Mouse (Mus musculus) urinary bladder, postnatal 10 days (tissue): ENCODE measurements around the gene Ppfia1.

Experiments used
- DNase-seq: peaks from one replicate; pipeline ENCODE4 v3.0.0; 2022; ENCODE audit warnings: low spot score

Gene Ppfia1

GRCm38 (mm10) chr7:144489067-144489774 lies 64.3 kb downstream of the Ppfia1 start:
- DNase-seq, result no peak

DNA sequence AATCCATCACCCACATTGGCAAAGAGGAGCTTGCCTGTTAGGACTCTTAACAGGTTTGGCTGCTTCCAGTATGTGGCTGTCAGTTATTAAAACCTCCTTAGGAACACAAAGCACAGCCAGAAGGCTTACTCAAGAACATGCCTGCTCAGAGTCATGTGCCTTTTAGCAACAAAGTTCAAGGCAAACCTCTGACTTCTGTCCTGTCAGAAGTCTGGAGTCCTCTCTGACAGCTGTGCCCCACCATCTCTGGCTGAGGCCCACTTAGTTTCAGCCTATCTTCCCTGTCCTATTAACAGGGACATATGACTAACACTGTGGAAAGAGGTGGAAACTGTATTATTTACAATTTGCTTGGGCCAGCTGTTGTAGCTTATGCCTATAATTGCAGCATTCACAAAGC lies 73.2 kb downstream of the Ppfia1 start:
- DNase-seq, result no peak

DNA sequence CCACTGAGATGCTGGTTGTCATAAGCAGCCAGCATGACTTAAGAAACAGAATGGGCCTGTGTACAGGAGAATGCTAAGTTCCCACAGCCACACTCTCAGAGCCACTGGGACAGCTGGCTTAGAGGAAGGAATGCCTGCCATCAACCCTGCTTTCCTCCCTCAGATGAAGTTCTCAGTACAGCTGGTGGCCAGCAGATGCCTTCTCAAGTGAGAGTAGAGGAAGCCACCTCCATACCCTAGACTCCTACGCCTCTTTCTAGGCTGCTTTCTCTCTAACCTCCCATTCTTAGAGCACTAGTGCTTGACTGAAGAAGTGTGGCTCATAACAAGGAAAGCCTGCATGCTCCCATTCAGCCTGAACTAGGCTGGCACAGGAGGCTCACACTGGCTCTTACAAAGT lies 74.0 kb downstream of the Ppfia1 start:
- DNase-seq, result no peak

DNA sequence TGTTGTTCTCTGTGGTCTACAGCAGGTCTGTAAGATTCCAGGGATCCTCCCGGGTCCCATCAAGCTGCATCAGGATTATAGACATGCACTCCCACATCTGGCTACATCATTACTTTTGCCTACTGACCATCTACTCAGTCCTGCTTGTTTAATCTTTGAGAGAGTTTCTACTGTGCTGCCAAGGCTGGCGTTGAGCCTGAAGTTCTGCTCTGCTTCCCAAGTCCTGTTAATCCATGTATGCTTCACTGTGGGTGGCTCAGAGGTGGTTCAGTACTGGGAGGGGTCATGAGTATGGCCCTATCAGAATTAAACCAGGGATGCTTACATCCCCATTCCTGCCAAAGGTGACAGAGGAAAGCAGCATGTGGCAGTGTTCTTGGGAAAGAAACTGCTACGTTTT lies 77.8 kb downstream of the Ppfia1 start:
- DNase-seq, result no peak

- no peak for DNase-seq
Measured at GRCm38 (mm10) chr7:144473486-144473885, 80.0 kb downstream of the Ppfia1 start.

DNA sequence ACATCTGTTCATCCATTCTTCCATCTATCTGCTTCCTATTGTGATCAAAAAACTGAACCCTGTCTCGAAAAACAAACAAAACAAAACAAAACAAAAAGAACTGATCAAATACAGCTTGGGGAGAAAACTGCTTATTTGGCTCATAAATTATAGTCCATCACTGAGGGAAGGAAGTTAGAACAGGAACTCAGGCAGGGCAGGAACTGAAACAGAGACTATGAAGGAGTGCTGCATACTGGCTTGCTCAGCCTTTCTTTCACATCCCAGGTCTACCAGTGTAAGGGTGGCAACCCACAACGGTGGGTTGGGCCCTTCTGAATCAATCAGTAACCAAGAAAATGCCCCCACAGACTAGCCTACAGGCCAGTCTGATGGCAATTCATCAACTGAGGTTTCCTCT lies 82.4 kb downstream of the Ppfia1 start:
- DNase-seq, result no peak

GRCm38 (mm10) chr7:144470545-144471059 lies 82.9 kb downstream of the Ppfia1 start, which contains the start of gene Cttn:
TSS of gene Cttn (minus strand) at chr7:144471009.
- peak; percentile 70 for DNase-seq

DNA sequence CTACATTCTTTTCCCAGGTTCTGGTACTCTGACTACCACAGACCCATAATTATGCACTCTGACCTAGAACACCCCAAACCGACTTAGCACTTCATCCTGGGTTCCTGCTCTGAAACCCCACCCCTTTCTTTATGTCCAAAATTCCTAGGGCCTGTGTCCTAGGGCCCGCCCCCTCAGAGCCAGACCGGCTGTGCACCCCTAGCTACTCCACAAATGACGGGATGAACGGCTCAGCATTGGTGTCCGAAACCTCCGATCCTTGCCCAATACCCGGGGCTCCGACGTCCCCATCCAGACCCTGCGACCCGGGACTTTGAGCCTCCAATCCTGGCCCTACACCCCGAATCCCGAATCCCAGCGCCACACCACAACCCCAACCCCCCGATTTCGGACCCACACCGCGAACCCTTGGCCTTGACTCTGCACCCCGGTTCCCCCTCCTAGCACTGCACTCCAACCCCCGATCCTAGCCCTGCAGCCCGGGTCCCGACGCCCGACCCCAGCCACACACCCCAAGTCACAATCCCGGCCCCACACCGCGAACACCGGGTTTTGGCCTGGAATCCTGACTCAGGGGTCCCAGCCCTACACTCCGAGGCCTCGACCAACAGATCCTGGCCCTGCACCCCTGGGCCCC lies 83.5 kb downstream of the Ppfia1 start:
- no peak for DNase-seq

DNA sequence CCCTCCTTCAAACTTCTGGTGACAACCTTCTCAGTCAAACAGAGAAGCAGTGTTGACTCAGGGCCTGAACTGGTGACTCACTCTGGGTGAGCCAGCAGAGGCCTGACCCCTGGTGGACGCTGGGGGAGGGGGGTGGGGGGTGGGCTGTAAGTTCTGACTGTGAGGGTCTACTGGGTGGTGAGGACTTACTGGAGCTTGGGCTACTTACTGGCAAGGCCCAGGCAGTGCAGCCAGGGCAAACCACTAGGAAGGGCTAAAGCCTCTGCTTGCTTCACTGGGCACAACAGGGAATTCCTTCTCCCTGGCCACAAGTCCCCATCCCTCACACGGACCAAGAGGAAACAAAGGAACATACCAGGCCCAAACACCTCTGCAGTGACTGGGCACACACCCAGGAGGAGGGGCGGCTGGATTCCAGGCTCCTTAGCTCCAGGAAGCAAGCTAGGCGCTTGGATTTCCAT lies 84.3 kb downstream of the Ppfia1 start:
- no peak for DNase-seq

DNA sequence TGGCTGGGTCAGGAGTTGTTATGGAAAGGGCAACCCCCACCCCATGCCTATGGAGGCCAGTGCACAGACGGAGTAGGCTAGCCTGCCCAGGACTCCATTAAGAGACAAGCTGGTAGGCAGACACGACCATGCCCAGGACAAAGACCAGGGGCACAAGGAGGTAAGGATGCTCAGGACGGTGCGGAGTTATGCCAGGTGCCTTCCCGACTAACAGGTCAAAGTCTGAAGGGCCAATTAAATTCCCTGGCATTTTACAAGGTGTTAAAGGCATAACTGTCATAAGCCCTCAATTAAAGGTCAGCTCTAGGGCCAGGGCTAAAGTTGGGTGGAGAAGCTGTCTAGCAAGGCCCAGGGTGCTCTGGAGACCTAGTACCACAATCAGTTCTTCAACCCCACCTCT lies 84.8 kb downstream of the Ppfia1 start:
- no peak for DNase-seq

- DNase-seq, result no peak
Measured at GRCm38 (mm10) chr7:144462577-144462976, 91.0 kb downstream of the Ppfia1 start.

DNA sequence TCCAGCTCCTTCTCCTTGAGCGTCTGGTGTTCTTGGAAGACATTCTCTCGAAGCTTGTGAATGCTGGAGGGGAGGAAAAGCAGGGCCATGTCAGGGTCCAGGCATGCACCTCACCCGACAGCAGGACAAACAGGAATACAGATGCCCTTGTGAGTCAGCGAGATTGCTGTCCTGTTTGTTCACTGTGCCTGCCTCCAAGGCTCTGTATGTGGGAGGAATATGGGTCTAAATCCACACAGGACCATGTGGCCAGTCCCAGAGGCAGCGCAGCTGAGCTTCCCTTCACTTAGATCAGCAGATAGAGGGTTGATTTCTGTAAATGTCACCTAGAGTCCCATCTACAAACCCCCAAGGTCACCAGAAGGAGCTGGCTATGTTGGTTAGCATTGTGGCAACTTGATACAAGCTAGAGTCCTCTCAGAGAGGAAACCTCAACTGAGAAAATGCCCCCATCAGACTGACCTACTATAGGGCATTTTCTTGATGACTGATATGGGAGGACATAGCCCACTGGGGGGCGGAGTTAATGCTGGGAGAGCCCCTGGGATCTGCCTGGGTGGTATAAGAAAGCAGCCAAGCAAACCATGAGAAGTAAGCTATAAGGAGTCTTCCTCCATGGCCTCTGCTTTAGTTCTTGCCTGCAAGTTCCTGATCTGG lies 92.2 kb downstream of the Ppfia1 start:
- DNase-seq, result no peak

- DNase-seq, result no peak
Measured at GRCm38 (mm10) chr7:144458881-144459280, 94.6 kb downstream of the Ppfia1 start.

- no peak for DNase-seq
Measured at GRCm38 (mm10) chr7:144450661-144451060, 102.9 kb downstream of the Ppfia1 start.

DNA sequence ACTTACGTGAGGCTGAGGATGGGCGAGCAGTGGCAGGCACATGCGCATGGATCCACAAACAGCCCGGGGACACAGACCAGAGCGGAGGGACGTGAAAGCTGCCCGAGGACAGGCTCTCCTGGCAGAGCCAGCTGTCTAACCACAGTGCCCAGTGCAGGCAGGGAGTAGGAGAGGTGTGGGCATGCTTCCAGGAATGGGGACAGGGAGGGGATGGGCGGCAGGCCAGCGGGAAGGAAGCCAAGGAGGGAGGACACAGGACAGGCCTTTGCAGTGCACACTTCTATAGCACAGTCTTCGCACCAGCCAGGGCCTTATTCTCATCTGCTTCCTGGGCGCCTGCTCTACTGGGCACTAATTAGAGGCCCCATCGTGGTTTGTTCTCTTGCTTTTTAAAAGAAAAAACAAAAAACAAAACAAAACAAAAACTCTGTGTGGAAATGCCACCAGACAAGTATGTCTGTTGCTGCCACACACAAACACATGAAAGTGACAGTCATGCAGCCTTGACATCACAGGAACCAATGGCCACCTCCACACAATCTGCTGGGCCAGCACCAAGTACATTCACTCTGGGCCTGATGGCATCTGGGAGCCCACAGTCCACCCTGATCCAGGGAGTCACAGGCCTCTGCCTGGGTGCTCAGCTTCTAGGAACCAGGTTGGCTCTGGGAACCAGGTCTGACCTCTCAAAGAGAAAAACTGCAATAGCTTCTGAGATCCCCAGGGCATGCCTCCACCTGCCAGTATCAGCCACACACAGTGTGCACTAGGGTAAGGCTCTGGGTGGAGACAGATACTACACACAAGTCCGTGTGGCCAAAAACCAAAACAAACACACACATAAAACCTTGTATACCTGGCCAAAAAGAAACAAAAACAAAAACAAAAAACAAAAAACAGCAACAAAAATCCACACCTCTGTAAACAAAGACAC lies 103.6 kb downstream of the Ppfia1 start:
- DNase-seq, result no peak

DNA sequence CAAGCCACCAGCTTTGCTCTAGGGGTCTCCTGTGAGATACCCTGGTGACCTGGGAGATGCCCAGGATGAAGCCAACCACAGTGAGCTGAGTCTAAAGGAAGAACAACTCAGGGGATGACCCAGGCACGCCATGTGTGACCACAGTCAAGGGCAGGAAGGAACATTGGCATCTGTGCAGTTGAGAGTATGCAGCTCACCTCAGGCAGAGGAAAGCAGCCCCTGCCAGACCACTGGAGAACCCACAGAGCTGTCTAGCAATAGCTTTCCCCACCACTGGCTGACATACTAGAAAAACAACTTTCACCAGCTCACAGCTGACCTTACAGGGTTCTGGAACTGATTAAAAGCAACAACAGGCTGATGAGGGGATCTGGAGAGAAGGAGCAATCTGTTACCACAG lies 105.3 kb downstream of the Ppfia1 start:
- DNase-seq, result no peak

DNA sequence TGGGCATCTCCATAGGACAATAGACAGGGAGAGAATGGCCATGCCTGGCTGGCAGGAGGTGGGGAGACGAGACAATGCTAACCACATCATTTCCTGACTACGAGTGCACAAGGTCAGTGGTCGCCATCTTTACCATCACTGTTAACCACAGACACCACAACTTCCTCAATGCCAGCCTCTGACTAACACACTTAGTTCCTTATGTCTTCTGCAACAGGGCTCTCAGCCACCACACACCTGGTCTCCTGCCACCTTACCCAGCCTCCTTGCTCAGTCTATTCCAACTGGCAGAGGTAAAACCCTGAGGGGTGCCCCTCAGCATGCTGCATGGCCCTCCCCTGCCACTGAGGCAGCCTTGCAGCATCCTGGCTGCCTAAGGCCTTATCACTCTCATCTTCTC lies 106.4 kb downstream of the Ppfia1 start:
- no peak for DNase-seq

GRCm38 (mm10) chr7:144444788-144445187 lies 108.7 kb downstream of the Ppfia1 start:
- no peak for DNase-seq

GRCm38 (mm10) chr7:144441976-144442375 lies 111.6 kb downstream of the Ppfia1 start:
- no peak for DNase-seq

DNA sequence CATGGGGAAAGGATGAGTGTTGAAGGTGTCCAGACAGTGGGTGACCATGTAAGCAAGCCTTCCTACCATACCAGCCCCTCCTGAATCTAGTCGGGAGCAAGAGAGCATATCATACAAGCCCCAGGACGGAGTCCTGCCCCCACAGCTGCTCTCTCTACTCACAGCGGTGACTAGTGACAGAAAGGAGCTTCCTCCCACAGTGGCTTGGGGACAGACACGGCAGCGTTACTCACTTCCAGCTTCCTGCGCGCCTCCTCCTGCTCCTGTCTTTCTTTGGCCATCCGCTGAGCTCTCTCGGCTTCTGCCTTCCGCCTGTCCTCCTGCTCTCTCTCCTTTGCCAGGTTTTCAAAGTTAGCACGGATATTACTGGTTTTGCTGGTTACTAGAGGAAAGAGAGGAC lies 112.1 kb downstream of the Ppfia1 start:
- DNase-seq, result no peak

GRCm38 (mm10) chr7:144438811-144439210 lies 114.7 kb downstream of the Ppfia1 start:
- no peak for DNase-seq

DNA sequence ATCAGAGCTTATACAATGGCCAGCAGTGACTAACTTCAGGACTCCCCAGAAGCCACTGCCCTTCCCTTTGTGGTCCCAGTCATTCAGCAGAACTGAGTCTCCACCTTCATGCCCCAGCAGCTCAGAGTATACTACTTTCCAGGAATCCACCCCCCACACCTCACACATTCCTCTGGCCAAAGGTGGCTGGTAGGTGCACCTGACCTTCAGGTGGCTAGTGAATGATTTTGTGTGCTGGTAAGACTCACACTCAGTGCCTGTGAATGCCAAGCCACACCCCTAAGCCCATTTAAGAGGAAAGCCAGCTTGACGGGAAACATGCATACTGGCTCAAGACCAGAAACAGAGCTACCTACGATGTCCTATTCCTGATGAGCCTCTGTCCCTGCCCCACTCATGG lies 120.6 kb downstream of the Ppfia1 start:
- no peak for DNase-seq
